Mouse (Mus musculus) megakaryocyte, adult 5-6 weeks (primary cell): ENCODE measurements around the gene Thada. TPM values are rescaled to one million over a fixed set of nuclear protein-coding genes. Genes with fewer than 3 reads are reported as not detected.

ENCODE experiments used
- ATAC-seq: 2 replicates; pipeline ENCODE4 v1.8.0; 2016; ENCODE audit warnings: mild to moderate bottlenecking, inconsistent platforms; ENCODE audit not compliant: poor library complexity, severe bottlenecking
- total RNA-seq, 2 experiments: library from RNA; stranded (forward) in 1 of 2; stranded (reverse) in 1 of 2; fragments of 153-499, 151-499 nt in 1 of 2; fragments of 221-1000, 200-1000 nt in 1 of 2; gene quantifications; 2 replicates each; pipeline versions ENCODE4 v1.2.3 to v1.2.4; 2015 to 2017

Thada gene
- total RNA-seq (2015) (14.5 and 15.4 TPM in 2 replicates), total RNA-seq (2017) (12.5 and 17.2 TPM in 2 replicates)

- peak; percentile 98 for ATAC-seq
Observed at GRCm38 (mm10) chr17:84465753-84466608, at the start of gene Thada. Gene Thada, minus strand, starts transcription at chr17:84466205.

- ATAC-seq = peak; percentile 19; the same call in 1 of the 2 replicates
Observed at GRCm38 (mm10) chr17:84512516-84513085, 46.6 kb upstream of the Thada start.

- ATAC-seq = peak; percentile 33; the same call in 1 of the 2 replicates
Observed at GRCm38 (mm10) chr17:84511682-84512515, 45.9 kb upstream of the Thada start, which contains the start of gene Plekhh2. Gene Plekhh2, plus strand, starts transcription at chr17:84511895.

- ATAC-seq = no peak
Observed at GRCm38 (mm10) chr17:84510961-84511639, 45.1 kb upstream of the Thada start.

GRCm38 (mm10) chr17:84510355-84510754 lies 44.4 kb upstream of the Thada start:
- no peak for ATAC-seq

GRCm38 (mm10) chr17:84509176-84509575 lies 43.2 kb upstream of the Thada start:
- ATAC-seq = no peak

GRCm38 (mm10) chr17:84508736-84509135 lies 42.7 kb upstream of the Thada start:
- no peak; the same call in 1 of the 2 replicates for ATAC-seq

GRCm38 (mm10) chr17:84505922-84506321 lies 39.9 kb upstream of the Thada start:
- no peak for ATAC-seq

GRCm38 (mm10) chr17:84502341-84502740 lies 36.3 kb upstream of the Thada start:
- ATAC-seq = no peak

- ATAC-seq = no peak
Observed at GRCm38 (mm10) chr17:84498639-84499038, 32.6 kb upstream of the Thada start.

GRCm38 (mm10) chr17:84497972-84498604 lies 32.1 kb upstream of the Thada start:
- ATAC-seq = no peak

- no peak for ATAC-seq
Observed at GRCm38 (mm10) chr17:84497559-84497958, 31.6 kb upstream of the Thada start.

GRCm38 (mm10) chr17:84497026-84497425 lies 31.0 kb upstream of the Thada start:
- no peak for ATAC-seq

GRCm38 (mm10) chr17:84492255-84492880 lies 26.4 kb upstream of the Thada start:
- ATAC-seq = no peak

GRCm38 (mm10) chr17:84487415-84487814 lies 21.4 kb upstream of the Thada start:
- ATAC-seq = no peak

- ATAC-seq = no peak
Observed at GRCm38 (mm10) chr17:84483673-84484320, 17.8 kb upstream of the Thada start.

- no peak for ATAC-seq
Observed at GRCm38 (mm10) chr17:84482831-84483230, 16.8 kb upstream of the Thada start.

- ATAC-seq = peak; percentile 84
Observed at GRCm38 (mm10) chr17:84480464-84481355, 14.7 kb upstream of the Thada start.
